Mouse (Mus musculus) granulocyte monocyte progenitor cell, adult 5-6 weeks (primary cell): Measurements from ENCODE around the gene Tctex1d2. TPM values are rescaled to one million over a fixed set of nuclear protein-coding genes. Genes with fewer than 3 reads are reported as not detected.

Experiments used
- ATAC-seq: replicated peaks from 2 replicates; pipeline ENCODE4 v1.8.0; 2016; ENCODE audit warnings: mild to moderate bottlenecking, moderate TSS enrichment, inconsistent platforms; ENCODE audit not compliant: poor library complexity, severe bottlenecking
- total RNA-seq, 2 experiments: library from RNA; stranded (forward) in 1 of 2; stranded (reverse) in 1 of 2; fragments of 200-712, 200-1000 nt in 1 of 2; fragments of >200 nt in 1 of 2; fragmentation: Nextera tagmentation in 1 of 2; gene quantifications; 2 replicates each; pipeline ENCODE4 v1.2.3; 2014 to 2017

Gene Tctex1d2
- total RNA-seq (2014; fragmentation: Nextera tagmentation) (41.4 and 54.7 TPM in 2 replicates), total RNA-seq (2017) (31.5 and 49.4 TPM in 2 replicates)

DNA sequence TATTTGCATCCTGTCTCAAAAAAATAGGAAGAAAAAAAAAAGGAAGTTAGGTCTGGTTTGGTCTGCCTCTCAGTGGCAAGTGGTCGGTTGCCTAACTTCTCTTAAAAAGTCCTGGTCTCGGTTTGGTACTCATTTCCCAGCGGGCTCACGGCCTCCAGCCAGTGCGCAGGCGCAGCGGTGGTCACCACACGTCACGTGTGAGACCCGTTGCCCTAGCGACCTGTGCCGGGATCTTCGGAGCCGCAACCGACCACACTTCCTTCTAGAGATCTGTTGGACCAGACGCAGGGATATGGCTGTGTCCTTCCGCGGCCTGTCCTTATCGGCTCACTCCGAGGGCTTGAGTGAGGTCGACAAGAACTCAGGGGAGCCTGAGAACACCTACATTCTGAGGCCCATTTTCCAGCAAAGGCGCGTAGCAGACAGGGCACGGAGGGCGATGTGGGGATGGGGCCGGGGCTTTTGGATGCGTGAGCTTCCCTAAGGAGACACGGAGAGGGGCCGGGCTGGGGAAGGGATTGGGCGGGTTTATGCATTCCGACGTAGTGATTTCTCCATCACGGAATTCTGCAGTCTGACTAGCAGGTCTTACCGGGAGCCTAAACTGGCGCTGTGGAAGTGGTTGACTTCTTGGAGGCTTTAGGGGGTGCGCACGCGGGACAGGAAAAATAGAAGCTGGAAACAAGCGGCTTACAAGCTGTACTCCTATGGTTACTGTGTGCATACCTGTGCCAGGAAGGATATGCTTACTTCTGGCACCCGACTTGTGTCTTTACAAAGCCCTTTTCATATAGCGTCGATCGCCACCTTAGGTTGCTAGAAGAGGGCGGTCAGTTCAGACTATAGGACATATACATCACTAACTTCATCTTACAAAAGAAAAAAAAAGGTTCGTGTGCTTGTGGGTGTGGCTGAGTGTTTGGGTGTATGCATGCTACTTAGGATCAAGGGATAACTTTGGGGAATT lies at the start of gene Tctex1d2:
TSS of gene Tctex1d2 (plus strand) at position 186 of the 967 bp plus-strand sequence.
- peak; percentile 99 for ATAC-seq

DNA sequence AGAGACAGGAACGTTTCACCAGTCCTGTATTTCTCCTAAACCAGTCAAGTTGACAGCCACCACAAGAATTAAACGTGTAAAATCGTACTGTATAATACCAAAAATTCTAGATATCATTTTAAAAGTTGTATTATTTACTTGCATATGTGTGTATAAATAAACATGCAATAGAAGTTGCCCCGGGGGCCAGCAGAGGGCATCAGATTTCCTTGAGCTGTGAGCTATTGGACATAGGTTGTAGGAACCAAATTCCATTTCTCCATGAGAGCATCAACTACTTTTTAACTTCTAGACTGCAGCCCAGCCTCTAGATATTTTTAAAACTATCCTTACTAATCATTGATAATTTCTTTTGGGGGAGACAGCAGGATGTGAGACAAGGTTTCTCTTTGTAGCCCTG lies 48.2 kb upstream of the Tctex1d2 start:
- no peak for ATAC-seq

DNA sequence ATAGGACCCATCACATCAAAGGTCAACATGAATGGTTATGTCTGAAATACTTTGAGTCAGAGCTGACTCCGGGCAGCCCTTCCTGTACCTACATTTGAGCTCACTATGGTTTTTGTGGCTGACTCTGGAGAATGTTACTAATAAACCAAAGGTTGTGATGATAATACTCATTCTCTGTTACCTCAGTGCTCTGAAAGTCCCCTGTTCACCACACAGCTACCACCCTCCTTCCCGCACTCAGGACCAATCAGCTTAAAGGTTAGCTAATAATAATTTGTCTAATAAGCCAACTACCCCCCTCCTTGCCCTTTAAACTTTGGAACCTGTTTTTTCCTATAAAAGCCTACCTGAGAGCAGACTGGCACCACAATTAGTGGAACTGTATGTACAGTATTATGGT lies 39.9 kb upstream of the Tctex1d2 start:
- no peak for ATAC-seq

DNA sequence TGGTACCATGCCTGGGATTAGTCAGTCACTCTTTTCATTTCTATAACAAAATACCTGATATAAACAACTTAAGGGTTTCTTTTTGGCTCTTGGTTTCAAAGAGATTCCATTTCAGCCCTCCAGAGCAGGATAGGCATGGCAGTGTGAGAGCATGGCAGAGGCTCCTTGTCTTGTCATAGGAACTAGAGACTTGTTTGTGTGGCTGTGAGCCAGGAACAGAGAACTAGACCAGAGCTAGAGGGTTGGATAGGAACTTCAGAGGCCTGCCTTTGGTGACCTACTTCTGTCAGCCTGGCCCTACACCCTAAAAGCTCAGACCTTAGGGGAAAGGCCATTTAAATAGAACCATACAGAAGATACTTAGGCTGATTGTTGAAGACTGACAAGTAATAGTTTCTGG lies 36.6 kb upstream of the Tctex1d2 start:
- no peak for ATAC-seq

DNA sequence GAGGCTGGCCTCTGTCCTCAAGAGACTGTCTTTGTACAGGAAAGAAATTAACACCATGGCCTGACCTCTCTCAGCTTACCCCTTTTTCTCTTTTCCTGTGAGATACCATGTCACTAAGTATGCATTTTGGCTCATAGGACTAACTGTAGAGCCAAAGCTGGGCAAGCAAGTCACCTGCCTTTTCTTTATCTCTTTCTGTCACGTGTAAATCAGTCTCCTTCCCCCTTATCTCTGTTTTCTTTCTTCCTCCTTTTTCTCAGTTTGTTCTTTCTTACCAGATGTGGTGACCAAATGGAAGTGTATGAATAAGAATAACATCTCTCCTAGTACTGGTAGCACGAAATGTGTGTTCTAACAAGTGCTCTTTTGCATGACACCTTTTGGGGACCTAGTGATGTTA lies 34.6 kb upstream of the Tctex1d2 start:
- no peak for ATAC-seq

DNA sequence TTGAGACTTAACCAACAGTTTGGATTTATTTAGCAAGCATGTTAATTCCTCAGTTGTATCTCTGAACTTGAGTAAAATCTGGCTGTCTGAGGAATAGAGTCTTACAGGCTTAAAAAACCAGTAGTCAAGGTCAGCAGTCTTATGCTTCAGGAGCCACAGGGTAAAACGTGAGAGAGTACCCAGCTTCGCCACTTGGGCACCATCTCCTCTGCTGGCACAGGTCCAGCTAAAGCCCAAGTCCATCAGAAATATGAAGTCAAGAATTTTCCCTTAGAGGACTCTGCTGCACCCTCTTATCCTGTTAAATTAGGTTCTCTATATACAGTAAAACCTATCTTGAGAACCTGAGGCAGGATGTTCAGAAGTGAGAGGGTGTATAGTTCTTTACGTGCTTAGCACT lies 32.7 kb upstream of the Tctex1d2 start:
- ATAC-seq, result no peak

DNA sequence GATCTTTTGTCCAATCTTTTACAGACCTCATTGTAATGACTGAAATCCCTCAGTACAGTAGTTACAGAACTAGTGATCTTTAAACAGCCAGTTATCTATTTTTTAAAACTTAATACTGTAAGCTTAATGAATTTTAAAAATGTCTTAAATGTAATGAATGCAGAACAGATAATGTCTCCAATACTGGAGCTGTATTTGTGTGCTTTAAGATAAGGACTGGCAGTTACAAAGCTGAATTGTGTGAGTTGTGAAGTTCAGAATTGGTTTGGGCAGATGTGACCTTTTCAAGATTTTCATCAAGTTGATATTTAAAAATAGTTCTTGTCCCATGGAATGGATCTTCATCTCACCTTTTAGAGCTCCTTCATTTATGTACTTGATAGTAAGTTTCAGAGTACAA lies 30.5 kb upstream of the Tctex1d2 start:
- ATAC-seq, result no peak

DNA sequence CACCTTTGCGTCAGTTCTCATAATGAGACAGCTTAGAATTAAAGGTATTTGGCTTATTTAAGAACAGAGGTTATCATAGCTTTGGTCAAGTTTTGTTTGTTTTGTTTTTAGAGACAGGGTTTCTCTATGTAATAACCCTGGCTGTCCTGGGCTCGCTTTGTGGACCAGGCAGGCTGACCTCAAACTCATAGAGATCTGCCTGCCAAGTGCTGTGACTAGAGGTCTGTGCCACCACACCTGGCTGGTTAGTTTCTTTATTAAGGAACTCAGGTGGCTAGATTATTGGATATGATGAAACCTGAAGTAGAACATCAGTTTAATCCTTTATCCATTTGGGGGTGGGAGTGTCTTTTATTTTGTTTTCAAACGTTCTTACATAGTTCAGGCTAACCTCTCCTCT lies 29.7 kb upstream of the Tctex1d2 start:
- no peak for ATAC-seq

DNA sequence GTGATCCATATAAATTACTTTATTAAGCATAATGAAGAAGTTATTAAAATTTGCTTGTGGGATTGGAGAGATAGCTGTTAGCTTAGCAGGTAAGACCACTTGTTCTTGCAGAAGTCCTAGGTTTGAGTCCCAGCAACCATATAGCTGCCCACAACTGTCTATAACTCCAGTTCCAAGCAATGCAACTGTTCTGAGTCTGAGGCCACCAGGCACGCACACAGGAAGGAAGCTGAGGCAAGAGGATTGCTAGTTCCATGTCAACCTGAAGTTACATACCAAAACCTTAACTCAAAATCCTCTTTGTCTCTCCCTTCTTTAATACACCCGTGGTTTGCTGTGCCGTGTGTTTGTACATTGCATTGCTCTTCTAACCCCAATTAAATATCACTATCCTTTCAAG lies 28.6 kb upstream of the Tctex1d2 start:
- peak; percentile 74 for ATAC-seq

DNA sequence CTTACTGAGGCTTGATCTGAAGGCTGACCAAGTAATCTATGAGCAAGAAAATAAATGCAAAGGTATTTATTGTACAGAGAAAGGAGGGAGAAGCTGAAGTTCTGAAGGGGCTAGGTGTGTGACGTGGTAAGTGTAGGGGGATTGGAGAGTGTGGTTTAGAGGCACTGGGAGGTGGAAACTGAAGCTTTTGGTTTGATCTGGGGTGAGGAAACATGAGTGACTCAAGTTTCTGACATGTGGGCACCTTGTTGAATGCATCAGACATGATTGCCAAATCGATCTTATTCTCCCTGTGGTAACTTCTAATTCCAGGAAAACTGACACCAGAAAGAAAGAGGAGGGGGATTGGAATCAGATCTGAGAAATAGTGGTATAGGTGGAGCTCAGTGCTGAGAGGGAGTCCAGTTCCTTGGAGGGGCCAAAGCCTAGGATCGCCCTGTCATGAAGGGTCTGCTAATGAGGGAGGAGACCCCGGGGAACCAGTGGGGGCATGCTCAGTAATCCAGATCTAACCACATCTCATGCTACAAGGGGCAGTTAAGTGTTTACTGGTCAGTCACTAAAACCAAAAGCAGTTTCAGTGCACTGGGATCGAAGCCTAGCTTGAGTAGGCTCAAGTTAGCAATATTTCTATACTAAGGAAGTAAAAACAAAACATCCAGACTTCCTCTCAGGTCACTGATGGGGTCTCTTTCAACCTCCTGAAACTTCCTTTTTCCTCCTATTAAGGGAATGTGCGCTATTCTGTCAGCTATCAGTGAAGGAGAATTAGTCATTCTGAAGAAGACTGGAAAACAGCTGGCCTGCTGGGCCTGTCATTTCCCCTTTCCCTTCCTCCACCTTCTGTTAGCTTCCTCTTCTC lies 23.6 kb upstream of the Tctex1d2 start:
- ATAC-seq, result peak; percentile 82

DNA sequence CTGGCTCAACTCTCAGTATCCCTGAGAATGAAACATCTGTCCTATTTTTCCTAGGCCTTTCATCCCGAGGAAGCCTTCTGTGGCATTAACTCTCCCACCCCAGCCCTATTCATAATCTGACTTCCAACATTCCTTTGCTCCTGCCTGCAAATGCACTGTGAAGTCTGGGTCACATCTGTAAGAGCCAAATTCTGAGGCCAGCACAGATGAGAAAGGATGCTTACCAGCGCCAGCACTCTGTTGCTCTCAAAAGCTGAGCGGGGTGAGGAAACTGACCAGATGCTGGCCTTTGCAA lies 23.0 kb upstream of the Tctex1d2 start:
- peak; percentile 20; the same call in 1 of the 2 replicates for ATAC-seq

DNA sequence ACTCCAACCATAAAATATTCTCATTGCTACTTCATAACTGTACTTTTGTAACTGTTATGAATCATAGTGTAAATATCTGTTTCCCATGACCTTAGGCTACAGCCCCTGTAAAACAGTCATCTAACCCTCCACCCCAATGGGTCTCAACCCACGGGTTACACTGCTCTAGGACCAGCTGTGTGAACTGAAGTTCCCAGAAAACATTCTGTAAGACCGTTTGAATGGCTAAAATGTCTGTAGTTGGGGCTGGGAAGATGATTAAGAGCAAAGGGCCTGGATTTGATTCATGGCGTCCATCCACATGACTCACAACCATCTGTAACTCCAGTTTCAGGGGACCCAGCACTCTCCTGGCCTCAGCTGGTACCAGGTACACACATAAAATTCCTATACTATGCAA lies 21.3 kb upstream of the Tctex1d2 start:
- no peak for ATAC-seq

DNA sequence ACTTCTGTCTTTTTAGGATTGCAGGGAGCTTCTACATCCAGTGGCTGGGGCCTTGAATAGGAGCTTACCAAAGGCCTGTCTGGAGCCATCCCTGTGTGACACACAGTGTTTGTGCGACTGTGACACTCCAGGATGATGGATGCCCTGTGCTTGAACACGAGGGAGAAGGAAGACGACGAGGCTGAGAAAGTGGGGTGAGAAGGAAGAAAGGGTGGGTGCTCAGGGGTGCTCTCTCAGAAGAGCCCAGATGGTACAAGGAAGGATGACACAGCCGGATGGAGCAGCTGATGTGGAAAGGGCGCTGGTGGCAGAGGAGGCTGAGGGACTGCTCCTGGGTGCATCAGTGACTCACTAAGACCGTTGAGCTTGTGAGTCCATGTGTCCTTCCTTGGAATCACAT lies 19.2 kb upstream of the Tctex1d2 start, which contains the start of gene Tm4sf19:
TSS of gene Tm4sf19 (plus strand) at position 240 of the 400 bp plus-strand sequence.
- ATAC-seq, result no peak

DNA sequence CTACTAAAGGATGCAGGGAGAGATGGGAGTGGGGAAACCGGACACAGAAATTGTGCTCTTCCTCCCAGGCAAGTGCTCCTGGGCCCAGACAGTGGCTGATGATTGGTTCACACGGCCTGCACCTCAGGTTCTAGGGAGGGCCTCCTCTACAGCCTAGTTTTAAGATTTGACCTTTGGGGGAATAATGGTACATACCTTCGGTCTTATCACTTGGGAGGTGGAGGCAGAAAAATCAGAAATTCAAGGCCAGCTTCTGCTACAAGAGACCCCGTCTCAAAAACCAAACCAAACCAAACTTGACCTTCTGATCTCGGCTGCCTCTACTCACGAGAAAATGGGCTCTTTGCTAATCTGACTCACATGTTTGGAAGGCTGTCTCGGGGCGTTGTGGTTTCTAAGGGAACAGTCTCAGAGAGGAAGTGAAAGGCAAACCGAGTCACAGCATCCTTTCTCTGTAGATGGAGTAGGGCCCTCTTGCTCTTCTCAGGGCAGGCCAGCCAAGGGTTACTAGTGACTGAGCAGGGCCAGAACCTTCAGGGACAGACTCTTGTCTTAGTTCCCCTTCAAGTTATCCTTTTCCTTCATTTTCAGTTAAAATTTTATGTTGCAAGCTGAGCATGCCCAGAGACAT lies 18.1 kb upstream of the Tctex1d2 start:
- ATAC-seq, result peak; percentile 96

DNA sequence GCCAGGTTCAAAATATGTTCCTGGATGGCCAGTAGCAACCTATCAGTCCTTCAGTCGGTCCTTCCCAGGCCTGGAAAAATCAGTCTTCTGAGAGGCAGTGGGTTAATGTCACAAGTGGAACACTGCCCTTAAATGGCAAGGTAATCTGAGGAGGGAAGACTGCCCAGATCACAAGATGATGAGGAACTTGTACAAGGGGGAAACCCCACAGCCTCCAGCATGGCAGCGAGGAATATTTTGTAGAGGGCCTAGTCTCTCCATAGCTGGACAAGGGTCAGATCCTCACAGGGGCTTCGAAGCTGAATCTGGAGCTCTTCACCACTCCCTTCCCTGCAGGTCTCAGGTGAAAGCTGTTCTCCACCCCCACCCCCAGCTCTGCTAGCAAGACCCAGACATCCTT lies 16.7 kb upstream of the Tctex1d2 start:
- ATAC-seq, result peak; percentile 31; the same call in 1 of the 2 replicates

DNA sequence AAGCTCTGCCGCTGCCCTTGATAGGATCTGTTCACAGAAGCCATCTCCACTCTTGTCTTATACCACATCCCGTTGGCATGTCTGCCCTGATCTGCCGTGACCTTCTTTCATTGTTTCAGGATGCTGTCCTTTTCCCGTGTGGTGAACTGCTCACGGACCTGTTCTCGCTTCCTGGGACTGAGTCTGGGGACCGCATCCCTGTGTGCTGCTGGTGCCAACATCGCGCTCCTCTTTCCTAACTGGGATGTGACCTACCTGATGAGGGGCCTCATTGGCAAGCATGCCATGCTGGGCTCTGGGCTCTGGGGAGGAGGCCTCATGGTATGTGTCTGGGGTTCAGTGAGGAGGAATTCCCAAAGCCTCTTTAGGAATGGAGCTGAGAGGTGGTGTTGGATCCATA lies 13.8 kb upstream of the Tctex1d2 start:
- ATAC-seq, result no peak

DNA sequence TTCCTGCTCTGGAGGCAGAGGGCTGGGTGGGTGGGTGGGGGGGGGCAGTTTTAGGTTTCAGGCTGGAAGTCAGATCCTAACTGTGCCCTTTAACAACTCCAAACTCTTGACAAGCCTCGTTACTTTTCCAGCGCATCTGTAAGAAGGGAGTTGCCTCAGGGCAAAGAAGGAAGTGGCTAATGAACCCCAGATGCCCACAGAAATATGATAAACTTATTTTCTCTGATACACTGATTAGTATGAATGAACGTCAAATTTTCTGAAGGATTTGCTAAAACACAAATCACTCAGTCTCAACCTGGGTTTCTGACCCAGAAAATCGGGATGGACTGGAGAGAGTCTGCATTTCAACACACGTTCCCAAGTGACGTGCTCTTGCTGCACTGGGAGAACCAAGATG lies 12.8 kb upstream of the Tctex1d2 start:
- ATAC-seq, result no peak

DNA sequence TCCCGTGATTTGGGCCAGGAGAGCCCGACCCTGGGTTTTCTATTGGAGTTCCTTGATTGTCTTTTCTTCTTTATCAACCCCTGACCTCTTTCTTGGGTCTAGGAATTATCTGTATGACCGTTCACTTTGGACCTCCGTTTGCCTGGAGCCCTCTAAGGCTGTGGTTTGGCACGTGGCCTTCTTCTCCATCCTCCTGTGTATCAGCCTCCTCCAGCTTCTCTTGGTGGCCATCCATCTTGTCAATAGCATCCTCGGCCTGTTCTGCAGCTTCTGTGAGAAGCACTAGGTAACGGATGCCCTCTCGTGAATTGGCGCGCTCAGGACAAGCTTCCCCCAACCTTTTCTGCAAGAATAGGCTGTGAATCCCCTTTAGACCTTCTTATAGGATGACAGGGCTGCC lies 11.8 kb upstream of the Tctex1d2 start:
- ATAC-seq, result no peak

DNA sequence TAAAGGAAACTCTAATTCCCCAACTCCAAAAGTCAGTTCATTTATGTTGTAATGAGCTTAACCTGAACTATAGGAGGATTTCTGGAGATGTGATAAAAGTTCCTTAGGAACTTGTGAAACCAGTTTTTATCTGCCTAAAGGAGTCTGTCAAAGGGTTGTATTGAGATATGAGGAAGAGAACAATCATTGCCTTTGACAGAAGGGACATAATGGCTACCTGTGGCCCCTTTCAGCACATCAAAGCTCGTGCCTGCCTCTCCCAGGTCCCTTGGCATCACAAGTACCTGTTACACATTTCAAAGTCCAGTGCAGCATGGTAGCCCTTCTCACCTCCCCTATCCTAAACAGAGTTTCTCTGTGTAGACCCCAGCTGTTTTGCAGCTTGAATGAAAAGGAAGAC lies 2.0 kb upstream of the Tctex1d2 start:
- no peak for ATAC-seq

DNA sequence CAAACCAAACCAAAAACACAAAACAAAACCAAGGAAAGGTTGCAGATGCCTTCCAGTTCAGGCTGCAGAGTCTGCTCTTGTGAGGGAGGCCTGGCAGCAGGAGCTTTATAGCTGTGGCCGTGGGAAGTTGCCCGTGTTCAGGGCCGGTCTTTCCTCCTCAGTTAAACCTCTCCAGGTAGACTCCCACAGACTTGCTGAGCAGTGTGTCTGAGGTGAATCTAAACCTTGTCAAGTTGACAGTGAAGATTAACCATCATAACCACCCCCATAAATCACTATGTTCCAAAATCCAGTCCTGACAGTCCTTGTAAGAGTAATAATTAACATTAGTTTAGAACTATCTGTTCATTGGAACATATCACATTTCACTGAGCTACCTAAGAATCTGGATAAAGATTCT lies 8.0 kb downstream of the Tctex1d2 start:
- no peak for ATAC-seq
